Mouse (Mus musculus) lung, embryonic 16.5 days (tissue): ENCODE results near the gene Cln5. TPM values are rescaled to one million over a fixed set of nuclear protein-coding genes. Genes with fewer than 3 reads are reported as not detected.

Experiments
- ATAC-seq: fragments of 200-750 bp; cut with Nextera tagmentation; 2 replicates; pipeline ENCODE4 v1.8.0; 2017; ENCODE audit warnings: low read depth, mild to moderate bottlenecking, moderate library complexity
- H3K27ac ChIP-seq: fragments of 300-500 bp; sonication (generic); 2 replicates; pipeline ENCODE4 v1.5.1; 2014; ENCODE audit warnings: mild to moderate bottlenecking, control low read depth, low read length
- H3K27me3 ChIP-seq: fragments of 300-500 bp; sonication (generic); 2 replicates; pipeline ENCODE4 v1.6.1; 2014; ENCODE audit warnings: low read depth, low read length, mixed read lengths; ENCODE audit not compliant: control insufficient read depth, insufficient read depth
- H3K36me3 ChIP-seq: fragments of 300-500 bp; sonication (generic); 2 replicates; pipeline ENCODE4 v1.6.1; 2014; ENCODE audit warnings: low read length; ENCODE audit not compliant: control insufficient read depth, insufficient read depth
- H3K4me1 ChIP-seq: fragments of 300-500 bp; sonication (generic); replicated peaks from 2 replicates; pipeline ENCODE4 v1.6.1; 2014; ENCODE audit warnings: low read length, mixed read lengths; ENCODE audit not compliant: control insufficient read depth, insufficient read depth
- H3K4me2 ChIP-seq: fragments of 300-500 bp; sonication (generic); 2 replicates; pipeline ENCODE4 v1.6.1; 2014; ENCODE audit warnings: low read depth, low read length, control low read depth
- H3K4me3 ChIP-seq: fragments of 300-500 bp; sonication (generic); 2 replicates; pipeline ENCODE4 v1.5.1; 2014; ENCODE audit warnings: mild to moderate bottlenecking, low read length, control low read depth
- H3K9ac ChIP-seq: fragments of 300-500 bp; sonication (generic); 2 replicates; pipeline ENCODE4 v1.6.1; 2014; ENCODE audit warnings: low read length, control low read depth
- H3K9me3 ChIP-seq: fragments of 300-500 bp; sonication (generic); 2 replicates; pipeline ENCODE4 v1.6.1; 2016; ENCODE audit warnings: low read length; ENCODE audit not compliant: control insufficient read depth
- WGBS: fragments of 180-500 bp; shearing (Covaris S2); extraction: QIAGEN DNeasy Blood & Tissue Kit; methylation state at CpG from one replicate; pipeline ENCODE4 v1.1.7; 2014; 5-methylcytosine and 5-hydroxymethylcytosine counted together
- polyA plus RNA-seq: library from polyadenylated mRNA; unstranded; fragments of >200 nt; fragmentation: Nextera tagmentation; extraction: Ambion mirVana; gene quantifications from 2 replicates; pipeline ENCODE4 v1.2.1, GENCODE M21; 2015

The Cln5 gene
- polyA plus RNA-seq, 1 experiment from 2014 or later = 32.5 TPM

- Histone ChIP-seq H3K4me3 (no peak overlapping the region), H3K36me3 (peaks cover 20% of the 10 kb centered on the region), H3K27ac (no peak overlapping the region), H3K9ac (no peak overlapping the region), H3K4me2 (no peak overlapping the region), H3K9me3 (no peaks in the 10 kb centered on the region), H3K4me1 (peaks cover 5% of the 10 kb centered on the region), H3K27me3 (no peaks in the 10 kb centered on the region)
- WGBS = 85% methylated on average over 7 of the region's 7 CpGs
- ATAC-seq = no peak
Observed at GRCm38 (mm10) chr14:103075166-103075565, 5.2 kb downstream of the Cln5 start.

GRCm38 (mm10) chr14:103077272-103078005 lies 7.4 kb downstream of the Cln5 start:
- no peak overlapping the region for H3K27ac ChIP-seq
- 80% methylated on average over 9 of the region's 9 CpGs for WGBS
- no peaks in the 10 kb centered on the region for H3K27me3 ChIP-seq
- H3K4me3 ChIP-seq = no peak overlapping the region
- H3K36me3 ChIP-seq = peaks cover 23% of the 10 kb centered on the region
- no peak overlapping the region for H3K9ac ChIP-seq
- no peak overlapping the region for H3K4me2 ChIP-seq
- ATAC-seq = no peak
- H3K9me3 ChIP-seq = no peaks in the 10 kb centered on the region
- no peaks in the 10 kb centered on the region for H3K4me1 ChIP-seq

GRCm38 (mm10) chr14:103078006-103078912 lies 8.2 kb downstream of the Cln5 start:
- Histone ChIP-seq H3K4me2 (no peak overlapping the region), H3K27ac (no peak overlapping the region), H3K9me3 (no peaks in the 10 kb centered on the region), H3K4me3 (no peak overlapping the region), H3K36me3 (peaks cover 24% of the 10 kb centered on the region), H3K27me3 (no peaks in the 10 kb centered on the region), H3K4me1 (no peaks in the 10 kb centered on the region), H3K9ac (no peak overlapping the region)
- ATAC-seq = no peak
- WGBS = 89% methylated on average over 16 of the region's 16 CpGs

- ATAC-seq = no peak
- 78% methylated on average over 9 of the region's 9 CpGs for WGBS
- Histone ChIP-seq H3K4me2 (no peak overlapping the region), H3K27ac (no peak overlapping the region), H3K36me3 (peaks cover 16% of the 10 kb centered on the region), H3K4me1 (no peaks in the 10 kb centered on the region), H3K9me3 (no peaks in the 10 kb centered on the region), H3K4me3 (no peak overlapping the region), H3K9ac (no peak overlapping the region), H3K27me3 (no peaks in the 10 kb centered on the region)
Observed at GRCm38 (mm10) chr14:103079209-103079977, 9.4 kb downstream of the Cln5 start.

- Histone ChIP-seq H3K36me3 (peaks cover 32% of the 10 kb centered on the region), H3K27ac (no peak overlapping the region)
- WGBS = 27% methylated on average over 1 of the region's 1 CpGs
Observed at GRCm38 (mm10) chr14:103085840-103086533, 16.0 kb downstream of the Cln5 start.

GRCm38 (mm10) chr14:103086671-103087324 lies 16.8 kb downstream of the Cln5 start:
- Histone ChIP-seq H3K4me3 (no peak overlapping the region), H3K27me3 (no peaks in the 10 kb centered on the region), H3K4me1 (peaks cover 3% of the 10 kb centered on the region; the same call in 1 of the 2 replicates), H3K27ac (no peak overlapping the region), H3K9me3 (no peaks in the 10 kb centered on the region), H3K9ac (no peak overlapping the region), H3K36me3 (peaks cover 29% of the 10 kb centered on the region), H3K4me2 (no peak overlapping the region)
- no peak for ATAC-seq
- WGBS = 78% methylated on average over 4 of the region's 4 CpGs

More at GRCm38 (mm10) chr14:103085840-103086533, 16.0 kb downstream of the Cln5 start:
- H3K9me3 ChIP-seq = no peaks in the 10 kb centered on the region
- H3K4me2 ChIP-seq = no peak overlapping the region
- peaks cover 3% of the 10 kb centered on the region; the same call in 1 of the 2 replicates for H3K4me1 ChIP-seq
- no peaks in the 10 kb centered on the region for H3K27me3 ChIP-seq
- no peak overlapping the region for H3K9ac ChIP-seq
- peak; percentile 23; the same call in 1 of the 2 replicates for ATAC-seq
- no peak overlapping the region for H3K4me3 ChIP-seq

GRCm38 (mm10) chr14:103087846-103088245 lies 17.8 kb downstream of the Cln5 start:
- 65% methylated on average over 5 of the region's 5 CpGs for WGBS
- Histone ChIP-seq H3K9me3 (no peaks in the 10 kb centered on the region), H3K4me2 (no peak overlapping the region)

GRCm38 (mm10) chr14:103088624-103089023 lies 18.6 kb downstream of the Cln5 start:
- Histone ChIP-seq H3K9ac (no peak overlapping the region), H3K27ac (no peak overlapping the region), H3K9me3 (no peaks in the 10 kb centered on the region), H3K36me3 (peaks cover 23% of the 10 kb centered on the region), H3K4me1 (peaks cover 3% of the 10 kb centered on the region; the same call in 1 of the 2 replicates), H3K27me3 (no peaks in the 10 kb centered on the region), H3K4me3 (no peak overlapping the region), H3K4me2 (no peak overlapping the region)
- WGBS = 70% methylated on average over 6 of the region's 6 CpGs
- ATAC-seq = peak; percentile 43

More at GRCm38 (mm10) chr14:103087846-103088245, 17.8 kb downstream of the Cln5 start:
- ATAC-seq = no peak
- Histone ChIP-seq H3K4me1 (peaks cover 3% of the 10 kb centered on the region; the same call in 1 of the 2 replicates), H3K4me3 (no peak overlapping the region), H3K9ac (no peak overlapping the region), H3K27me3 (no peaks in the 10 kb centered on the region), H3K36me3 (peaks cover 27% of the 10 kb centered on the region), H3K27ac (no peak overlapping the region)
